Mouse (Mus musculus): ENCODE measurements around the gene Hsf5.

Gene Hsf5

GRCm38 (mm10) chr11:87687246-87688225, 70.6 kb downstream of the Hsf5 start:
- DNase-seq (ENCODE audit: low spot score in 2 of 2) = peak in 1 of 2 experiments; percentile 13

- no peak for DNase-seq (ENCODE audit: low spot score in 2 of 2)
Measured at GRCm38 (mm10) chr11:87688478-87689203, 71.7 kb downstream of the Hsf5 start.

DNA sequence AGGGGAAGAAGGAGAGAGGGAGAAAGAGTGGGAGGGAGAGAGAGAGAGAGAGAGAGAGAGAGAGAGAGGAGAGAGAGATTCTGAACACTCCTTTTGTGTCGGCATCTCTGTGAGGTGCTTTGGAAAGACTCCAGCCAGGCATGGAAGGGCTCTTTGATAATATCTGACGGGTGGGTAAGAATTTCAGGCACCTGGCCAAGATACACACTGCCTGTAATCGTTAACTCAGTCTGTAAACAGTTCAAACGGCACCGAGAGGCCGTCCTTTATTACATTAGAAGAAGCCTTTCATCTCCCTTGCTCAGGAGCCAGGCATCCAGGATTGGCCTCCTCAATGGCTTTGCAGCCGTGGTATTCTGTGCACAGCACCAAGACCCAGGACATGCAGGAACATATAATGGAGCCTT, 72.4 kb downstream of the Hsf5 start:
- DNase-seq (ENCODE audit: low spot score in 2 of 2) = peak in 1 of 2 experiments; percentile 20

DNA sequence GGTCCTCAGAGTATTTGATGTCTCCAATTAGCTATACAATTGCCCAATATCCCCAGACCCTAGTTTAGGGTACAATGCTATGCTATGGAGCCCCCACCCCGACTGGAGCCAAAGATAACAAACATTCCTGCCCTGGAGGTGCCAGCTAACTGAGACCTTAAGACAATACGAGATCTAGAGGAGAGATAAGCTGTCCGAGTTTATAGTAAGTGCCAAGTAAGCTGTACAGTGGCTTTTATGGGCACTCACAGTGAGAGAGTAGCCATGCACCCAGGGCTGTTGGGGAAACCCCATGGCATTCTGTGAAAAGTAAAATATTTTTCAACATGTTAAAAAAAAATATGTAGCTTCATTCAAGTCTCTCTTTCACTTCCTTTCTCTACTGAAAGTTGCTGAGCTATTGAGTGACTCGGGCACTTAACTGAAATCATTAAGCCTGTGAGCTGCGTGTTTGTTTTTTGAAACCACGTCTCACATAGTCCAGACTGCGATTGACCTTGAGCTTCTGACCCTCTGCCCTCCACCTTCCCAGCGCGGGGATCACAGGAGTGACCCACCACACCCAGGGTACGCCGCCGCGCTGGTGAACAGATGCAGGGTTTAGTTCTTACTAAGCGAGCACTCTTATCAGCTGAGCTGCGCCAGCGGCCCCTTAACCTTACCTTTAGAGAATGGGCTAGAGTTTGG, 73.2 kb downstream of the Hsf5 start:
- no peak for DNase-seq (ENCODE audit: low spot score in 2 of 2)

GRCm38 (mm10) chr11:87697131-87697682, 80.2 kb downstream of the Hsf5 start:
- DNase-seq (ENCODE audit: low spot score in 2 of 2) = no peak

GRCm38 (mm10) chr11:87698126-87698525, 81.2 kb downstream of the Hsf5 start:
- DNase-seq (ENCODE audit: low spot score in 2 of 2) = no peak

DNA sequence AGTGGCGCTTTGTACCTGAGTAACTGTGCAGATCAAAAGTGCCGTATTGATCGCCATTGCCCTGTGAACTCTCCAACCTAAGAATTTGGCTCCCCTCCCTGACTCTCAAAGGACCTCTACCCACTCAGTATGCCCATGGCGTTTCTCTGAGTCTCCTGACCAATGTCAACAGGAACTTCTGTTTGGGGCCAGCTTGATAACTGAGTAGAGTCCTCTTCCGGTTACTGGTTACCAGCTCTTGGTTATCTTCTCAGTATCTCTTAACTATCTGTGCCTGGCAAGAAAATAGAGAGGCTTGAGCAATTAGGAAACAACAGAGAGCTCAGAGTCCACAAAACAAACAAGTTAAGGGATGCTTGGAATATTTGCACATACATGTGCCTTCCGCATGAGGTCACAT, 84.1 kb downstream of the Hsf5 start:
- no peak for DNase-seq (ENCODE audit: low spot score in 2 of 2)

GRCm38 (mm10) chr11:87701877-87702620, 85.1 kb downstream of the Hsf5 start:
- DNase-seq (ENCODE audit: low spot score in 2 of 2) = no peak

DNA sequence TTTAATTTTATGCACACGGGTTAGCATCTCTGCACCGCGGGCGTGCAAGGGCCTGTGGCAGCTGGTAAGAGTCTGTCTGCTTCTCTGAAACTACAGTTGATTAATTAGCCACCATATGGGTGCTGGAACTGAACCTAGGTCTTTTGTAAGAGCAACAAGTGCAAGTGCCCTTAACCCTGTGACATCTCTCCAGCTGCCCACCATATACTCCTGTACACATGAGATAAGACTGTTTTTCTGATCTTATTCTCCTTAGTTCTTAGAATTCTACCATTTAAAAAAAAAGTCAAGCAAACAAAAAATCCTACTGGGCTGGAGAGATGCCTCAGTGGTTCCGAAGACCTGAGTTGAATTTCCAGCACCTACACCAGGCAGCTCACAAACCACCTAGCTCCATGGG, 86.7 kb downstream of the Hsf5 start:
- no peak for DNase-seq (ENCODE audit: low spot score in 2 of 2)

- DNase-seq (ENCODE audit: low spot score in 2 of 2) = no peak
Measured at GRCm38 (mm10) chr11:87704289-87704688, 87.3 kb downstream of the Hsf5 start.

- DNase-seq (ENCODE audit: low spot score in 2 of 2) = no peak
Measured at GRCm38 (mm10) chr11:87707570-87707969, 90.6 kb downstream of the Hsf5 start.

GRCm38 (mm10) chr11:87708979-87709378, 92.0 kb downstream of the Hsf5 start:
- DNase-seq (ENCODE audit: low spot score in 2 of 2) = no peak
